In the genomic region with DNA sequence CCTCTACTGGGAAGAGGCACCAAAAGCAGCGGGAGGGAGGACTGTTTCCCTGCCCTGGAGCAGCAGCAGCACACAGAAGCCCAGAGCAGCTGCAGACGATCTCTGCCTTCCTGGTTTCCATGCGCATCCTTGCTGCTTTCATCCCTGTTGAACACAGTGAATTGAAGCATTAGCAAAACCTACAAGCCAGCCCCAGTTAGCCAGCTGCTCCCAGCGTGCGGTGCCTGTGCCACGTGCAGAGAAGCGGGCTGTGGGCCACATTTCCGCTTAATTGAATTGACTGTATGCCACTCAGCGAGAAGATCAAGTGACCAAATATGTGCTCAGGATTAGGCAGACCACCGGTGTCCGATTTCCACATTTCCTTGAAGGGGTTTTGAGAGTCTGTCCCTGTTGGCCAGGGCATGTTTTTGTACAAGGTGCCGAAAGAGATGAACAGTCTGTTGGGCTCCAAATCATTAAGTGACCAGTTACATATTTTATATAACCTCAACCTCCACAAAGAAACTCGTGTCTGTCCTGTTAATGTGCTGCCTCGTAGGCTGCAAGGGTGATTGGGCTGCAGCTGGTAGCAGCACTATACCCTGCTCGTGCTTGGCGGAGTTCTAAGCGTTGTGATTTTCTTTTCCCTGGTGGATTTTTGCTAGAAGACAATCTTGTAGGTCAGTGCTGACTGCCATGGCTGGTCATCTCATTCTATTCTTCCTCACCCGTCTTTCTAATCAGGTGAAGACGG, we compare ENCODE assay signal across 7 mouse cellular contexts.
DNase-seq lines count a peak whose midpoint lies in the region; ATAC-seq lines count a peak whose summit lies in the region.

No protein-coding gene starts in this region.

- H3K4me3 ChIP-seq in hindbrain, embryonic 11.5 days (ENCODE audit: low read depth, low read length), result no peak overlapping the region
- H3K4me3 ChIP-seq in neural tube, embryonic 14.5 days (ENCODE audit: low read depth, low read length), result no peak overlapping the region

- H3K4me2 ChIP-seq in hindbrain, embryonic 11.5 days (replicated peaks; ENCODE audit: low read depth, low read length), result no peak overlapping the region
- H3K4me2 ChIP-seq in neural tube, embryonic 14.5 days (ENCODE audit: low read depth, low read length), result no peak overlapping the region

- peak; percentile 54 to 59 for DNase-seq in left cerebral cortex, postnatal 14 days (ENCODE audit: low spot score in 2 of 2)
- DNase-seq in left cerebral cortex, adult 9 months (ENCODE audit: low spot score in 2 of 2), result no peak
- DNase-seq in embryo, embryonic 11 days, result peak; percentile 64
- peak; percentile 39 for DNase-seq in hindbrain, embryonic 11.5 days (ENCODE audit: low spot score)

- ATAC-seq in hindbrain, embryonic 11.5 days (ENCODE audit: low FRiP score), result peak; percentile 67
- ATAC-seq in neural tube, embryonic 14.5 days (ENCODE audit: low read depth), result peak; percentile 69
- no peak for ATAC-seq in granulocyte monocyte progenitor cell, adult 5-6 weeks (replicated peaks; ENCODE audit: poor library complexity, severe bottlenecking)
- ATAC-seq in megakaryocyte, adult 5-6 weeks (ENCODE audit: poor library complexity, severe bottlenecking), result no peak

- no peaks in the 10 kb centered on the region for H3K36me3 ChIP-seq in hindbrain, embryonic 11.5 days (ENCODE audit: control insufficient read depth, insufficient read depth, low read length)
- H3K36me3 ChIP-seq in neural tube, embryonic 14.5 days (ENCODE audit: control insufficient read depth, insufficient read depth, low read length), result no peaks in the 10 kb centered on the region

- no peaks in the 10 kb centered on the region for H3K9me3 ChIP-seq in hindbrain, embryonic 11.5 days (ENCODE audit: control insufficient read depth, low read length)
- H3K9me3 ChIP-seq in neural tube, embryonic 14.5 days (ENCODE audit: control insufficient read depth, low read length), result no peaks in the 10 kb centered on the region

- H3K27me3 ChIP-seq in hindbrain, embryonic 11.5 days (ENCODE audit: control insufficient read depth, insufficient read depth, low read length), result no peaks in the 10 kb centered on the region
- H3K27me3 ChIP-seq in neural tube, embryonic 14.5 days (ENCODE audit: control insufficient read depth, insufficient read depth, low read length), result no peaks in the 10 kb centered on the region

- intact Hi-C loops in left cerebral cortex, postnatal 14 days (cut with DNase I), result no loop called here

- WGBS in hindbrain, embryonic 11.5 days, result 66% methylated on average over 19 of the region's 19 CpGs
- WGBS in neural tube, embryonic 14.5 days, result 50% methylated on average over 19 of the region's 19 CpGs

- no peaks in the 10 kb centered on the region for H3K4me1 ChIP-seq in hindbrain, embryonic 11.5 days (replicated peaks; ENCODE audit: control insufficient read depth, insufficient read depth, low read length)
- peaks cover 4% of the 10 kb centered on the region; the same call in 1 of the 2 replicates for H3K4me1 ChIP-seq in neural tube, embryonic 14.5 days (ENCODE audit: control insufficient read depth, insufficient read depth, low read length)

- H3K27ac ChIP-seq in hindbrain, embryonic 11.5 days (ENCODE audit: low read depth, low read length), result no peak overlapping the region
- H3K27ac ChIP-seq in neural tube, embryonic 14.5 days (ENCODE audit: low read depth, low read length), result no peak overlapping the region

- no peak overlapping the region for H3K9ac ChIP-seq in hindbrain, embryonic 11.5 days (ENCODE audit: low read depth, low read length)
- no peak overlapping the region for H3K9ac ChIP-seq in neural tube, embryonic 14.5 days (replicated peaks; ENCODE audit: low read depth, low read length)

Comparison
In these comparisons a context has a peak if more than half of its experiments do, and no peak if none do; other contexts are left out.
1. DNase-seq: peak in left cerebral cortex, postnatal 14 days (2 of 2), embryo, embryonic 11 days (single experiment) and hindbrain, embryonic 11.5 days (single experiment); none in left cerebral cortex, adult 9 months (0 of 2).
2. ATAC-seq: peak in hindbrain, embryonic 11.5 days (single experiment) and neural tube, embryonic 14.5 days (single experiment); none in granulocyte monocyte progenitor cell, adult 5-6 weeks (single experiment) and megakaryocyte, adult 5-6 weeks (single experiment).